Mouse (Mus musculus) G1E (cell line): Measurements from ENCODE around the gene Lamp2. TPM values are rescaled to one million over a fixed set of nuclear protein-coding genes. Genes with fewer than 3 reads are reported as not detected.

Experiments
- ATAC-seq: 2 replicates; pipeline ENCODE4 v1.8.0; 2016; ENCODE audit warnings: mild to moderate bottlenecking; ENCODE audit not compliant: insufficient number of reproducible peaks, poor library complexity, low FRiP score, severe bottlenecking; ENCODE audit errors: extremely low read depth
- DNase-seq: peaks from one replicate; pipeline ENCODE4 v3.0.0; 2012; ENCODE audit warnings: low spot score
- H3K27me3 ChIP-seq: 2 replicates; pipeline ENCODE4 v1.6.1; 2012; ENCODE audit warnings: mild to moderate bottlenecking, low read length, inconsistent platforms; ENCODE audit not compliant: insufficient read depth
- H3K36me3 ChIP-seq: replicated peaks from 2 replicates; pipeline ENCODE3; 2012; ENCODE audit warnings: mild to moderate bottlenecking, inconsistent platforms
- H3K4me1 ChIP-seq: 2 replicates; pipeline ENCODE4 v1.6.1; 2012; ENCODE audit warnings: low read depth, low read length, inconsistent platforms, mixed read lengths; ENCODE audit not compliant: insufficient read depth
- H3K4me3 ChIP-seq: 2 replicates; pipeline ENCODE4 v1.5.1; 2012; ENCODE audit warnings: low read depth, mild to moderate bottlenecking, inconsistent platforms, low read length, moderate library complexity, mixed read lengths
- H3K9me3 ChIP-seq: replicated peaks from 2 replicates; pipeline ENCODE4 v1.6.1; 2012; ENCODE audit warnings: inconsistent platforms
- CTCF ChIP-seq: IDR thresholded peaks from 2 replicates; pipeline ENCODE4 v1.5.1; 2012; ENCODE audit warnings: low read depth, low read length, inconsistent platforms, mixed read lengths
- GATA1 ChIP-seq: IDR thresholded peaks from 2 replicates; pipeline ENCODE4 v1.6.1; 2012; ENCODE audit warnings: borderline replicate concordance, low read length, inconsistent platforms, mixed read lengths
- GATA2 ChIP-seq: IDR thresholded peaks from 2 replicates; pipeline ENCODE4 v1.6.1; 2012; ENCODE audit warnings: low read depth, low read length, inconsistent platforms, borderline replicate concordance
- POLR2AphosphoS5 ChIP-seq: IDR thresholded peaks from 2 replicates; pipeline ENCODE4 v1.6.1; 2012; ENCODE audit warnings: low read depth, low read length, inconsistent platforms; ENCODE audit not compliant: insufficient replicate concordance
- TAL1 ChIP-seq: conservative IDR thresholded peaks from 2 replicates; pipeline ENCODE4 v1.6.1; 2012; ENCODE audit warnings: low read depth, low read length, inconsistent platforms, mixed read lengths
- polyA plus RNA-seq: library from polyadenylated mRNA; stranded (reverse); fragments of >175 nt; gene quantifications from 2 replicates; pipeline ENCODE4 v1.2.3, GENCODE M21; 2012
- total RNA-seq, 2 experiments: library from RNA; stranded (forward) in 1 of 2; stranded (reverse) in 1 of 2; fragments of 200-1000 nt in 1 of 2; fragments of >200 nt in 1 of 2; fragmentation: Nextera tagmentation in 1 of 2; gene quantifications; 2 replicates each; pipeline ENCODE4 v1.2.3; 2014 to 2017

Gene Lamp2
- total and polyA plus RNA-seq, 3 experiments: 9.3 to 355 (median 270) TPM

- ATAC-seq (no peak), DNase-seq (no peak)
- Histone ChIP-seq H3K36me3 (no peaks in the 10 kb centered on the region), H3K4me1 (peaks cover 1% of the 10 kb centered on the region; the same call in 1 of the 2 replicates), H3K27me3 (no peaks in the 10 kb centered on the region), H3K4me3 (no peak overlapping the region), H3K9me3 (no peaks in the 10 kb centered on the region)
- TF ChIP-seq GATA2 (no peak), GATA1 (no peak), CTCF (no peak), POLR2AphosphoS5 (no peak), TAL1 (no peak)
Observed at GRCm38 (mm10) chrX:38466236-38466635, 10.0 kb upstream of the Lamp2 start.

GRCm38 (mm10) chrX:38463160-38463559 lies 6.9 kb upstream of the Lamp2 start:
- Histone ChIP-seq H3K27me3 (no peaks in the 10 kb centered on the region), H3K4me1 (peaks cover 9% of the 10 kb centered on the region), H3K36me3 (no peaks in the 10 kb centered on the region), H3K4me3 (no peak overlapping the region), H3K9me3 (no peaks in the 10 kb centered on the region)
- ATAC-seq (no peak), DNase-seq (no peak)
- no peak for TF ChIP-seq POLR2AphosphoS5
- TF ChIP-seq GATA2: no peak
- TF ChIP-seq TAL1: no peak
- TF ChIP-seq GATA1: no peak
- TF ChIP-seq CTCF: no peak

GRCm38 (mm10) chrX:38462101-38462500 lies 5.8 kb upstream of the Lamp2 start:
- TF ChIP-seq GATA2: no peak
- ATAC-seq: no peak
- Histone ChIP-seq H3K9me3 (no peaks in the 10 kb centered on the region), H3K4me3 (no peak overlapping the region), H3K4me1 (peaks cover 9% of the 10 kb centered on the region), H3K36me3 (no peaks in the 10 kb centered on the region), H3K27me3 (no peaks in the 10 kb centered on the region)
- no peak for DNase-seq

GRCm38 (mm10) chrX:38460887-38461286 lies 4.6 kb upstream of the Lamp2 start:
- peaks cover 9% of the 10 kb centered on the region for H3K4me1 ChIP-seq
- H3K36me3 ChIP-seq: no peaks in the 10 kb centered on the region
- TF ChIP-seq TAL1: no peak
- no peak for TF ChIP-seq GATA1
- TF ChIP-seq POLR2AphosphoS5: no peak
- no peak for TF ChIP-seq CTCF
- no peak for TF ChIP-seq GATA2
- H3K27me3 ChIP-seq: no peaks in the 10 kb centered on the region
- DNase-seq (no peak), ATAC-seq (no peak)
- H3K9me3 ChIP-seq: no peaks in the 10 kb centered on the region
- H3K4me3 ChIP-seq: no peak overlapping the region

GRCm38 (mm10) chrX:38459076-38459475 lies 2.8 kb upstream of the Lamp2 start:
- H3K4me3 ChIP-seq: no peak overlapping the region
- TF ChIP-seq TAL1 (no peak), POLR2AphosphoS5 (no peak), GATA1 (no peak), CTCF (no peak), GATA2 (no peak)
- H3K4me1 ChIP-seq: peaks cover 11% of the 10 kb centered on the region
- H3K9me3 ChIP-seq: no peaks in the 10 kb centered on the region
- no peak for DNase-seq
- no peaks in the 10 kb centered on the region for H3K27me3 ChIP-seq
- ATAC-seq: no peak
- H3K36me3 ChIP-seq: peaks cover 2% of the 10 kb centered on the region

GRCm38 (mm10) chrX:38456635-38457006 lies 367 bp upstream of the Lamp2 start:
- ATAC-seq: no peak
- TF ChIP-seq GATA1 (no peak), TAL1 (no peak), CTCF (no peak), GATA2 (no peak), POLR2AphosphoS5 (no peak)
- no peak for DNase-seq
- no peaks in the 10 kb centered on the region for H3K27me3 ChIP-seq
- peaks cover 19% of the 10 kb centered on the region for H3K36me3 ChIP-seq
- no peaks in the 10 kb centered on the region for H3K9me3 ChIP-seq
- peaks cover 11% of the 10 kb centered on the region for H3K4me1 ChIP-seq
- H3K4me3 ChIP-seq: no peak overlapping the region

- Histone ChIP-seq H3K36me3 (peaks cover 30% of the 10 kb centered on the region), H3K4me1 (peaks cover 3% of the 10 kb centered on the region), H3K4me3 (peak overlapping the region; percentile 75), H3K27me3 (no peaks in the 10 kb centered on the region), H3K9me3 (no peaks in the 10 kb centered on the region)
- no peak for TF ChIP-seq POLR2AphosphoS5
- no peak for TF ChIP-seq CTCF
- no peak for TF ChIP-seq GATA1
- no peak for TF ChIP-seq TAL1
- no peak for TF ChIP-seq GATA2
- ATAC-seq (no peak), DNase-seq (no peak)
Observed at GRCm38 (mm10) chrX:38455474-38455873, 780 bp downstream of the Lamp2 start.
